Mouse (Mus musculus) small intestine, adult 2 months (tissue): ENCODE measurements around the gene Nfia. TPM values are rescaled to one million over a fixed set of nuclear protein-coding genes. Genes with fewer than 3 reads are reported as not detected.
A peak's percentile ranks its signal among the peaks of the same experiment; 100 is the strongest.

ENCODE experiments used
- H3K27ac ChIP-seq: fragments of 200-500 bp; 2 replicates; pipeline ENCODE4 v1.5.1; 2012; ENCODE audit warnings: low read depth, low read length, control low read depth, inconsistent platforms; ENCODE audit not compliant: insufficient read depth
- H3K27me3 ChIP-seq: fragments of 200-500 bp; 2 replicates; pipeline ENCODE4 v1.6.1; 2012; ENCODE audit warnings: mild to moderate bottlenecking, moderate library complexity, low read length, inconsistent platforms; ENCODE audit not compliant: control insufficient read depth, insufficient read depth
- H3K36me3 ChIP-seq: fragments of 200-500 bp; 2 replicates; pipeline ENCODE4 v1.6.1; 2012; ENCODE audit warnings: mild to moderate bottlenecking, low read length, control low read depth, inconsistent platforms; ENCODE audit not compliant: control insufficient read depth, insufficient read depth
- H3K4me1 ChIP-seq: fragments of 200-500 bp; 2 replicates; pipeline ENCODE4 v1.6.1; 2012; ENCODE audit warnings: low read length, inconsistent platforms, mixed read lengths; ENCODE audit not compliant: control insufficient read depth, insufficient read depth, insufficient read length
- H3K4me3 ChIP-seq: fragments of 200-500 bp; 2 replicates; pipeline ENCODE4 v1.5.1; 2012; ENCODE audit warnings: low read depth, mild to moderate bottlenecking, control low read depth, inconsistent platforms, low read length, moderate library complexity
- CTCF ChIP-seq: fragments of 200-500 bp; IDR thresholded peaks from 2 replicates; pipeline ENCODE4 v1.5.1; 2012; ENCODE audit warnings: low read depth, mild to moderate bottlenecking, control low read depth, inconsistent platforms, low read length, moderate library complexity, mixed read lengths; ENCODE audit not compliant: insufficient replicate concordance, insufficient read length; ENCODE audit errors: extremely low read depth
- POLR2A ChIP-seq: fragments of 200-500 bp; IDR thresholded peaks from 2 replicates; pipeline ENCODE4 v1.6.1; 2012; ENCODE audit warnings: low read depth, mild to moderate bottlenecking, control low read depth, inconsistent platforms, low read length, moderate library complexity
- WGBS: fragments of 180-500 bp; shearing (Covaris S2); methylation state at CpG from one replicate; pipeline ENCODE4 v1.1.7; 2018; 5-methylcytosine and 5-hydroxymethylcytosine counted together
- polyA plus RNA-seq: library from polyadenylated mRNA; depleted of rRNA; stranded (reverse); fragments of >200 nt; gene quantifications from 2 replicates; pipeline ENCODE4 v1.2.3, GENCODE M21; 2012

Nfia gene
- polyA plus RNA-seq, 1 experiment, result 16.5 TPM

GRCm38 (mm10) chr4:97918675-97919074 is 146.1 kb downstream of the Nfia start:
- TF ChIP-seq CTCF (no peak), POLR2A (no peak)
- Histone ChIP-seq H3K36me3 (no peaks in the 10 kb centered on the region), H3K27ac (no peak overlapping the region), H3K4me1 (peaks cover 3% of the 10 kb centered on the region; the same call in 1 of the 2 replicates), H3K4me3 (no peak overlapping the region), H3K27me3 (no peaks in the 10 kb centered on the region)
- 66% methylated on average over 3 of the region's 3 CpGs for WGBS

- Histone ChIP-seq H3K4me1 (peaks cover 3% of the 10 kb centered on the region; the same call in 1 of the 2 replicates), H3K36me3 (no peaks in the 10 kb centered on the region), H3K27ac (no peak overlapping the region), H3K27me3 (no peaks in the 10 kb centered on the region), H3K4me3 (no peak overlapping the region)
- TF ChIP-seq POLR2A (no peak), CTCF (no peak)
- WGBS, result 66% methylated on average over 2 of the region's 2 CpGs
Observed at GRCm38 (mm10) chr4:97919773-97920172, 147.2 kb downstream of the Nfia start.

GRCm38 (mm10) chr4:97920287-97921079 is 147.9 kb downstream of the Nfia start:
- WGBS, result 55% methylated on average over 10 of the region's 10 CpGs

GRCm38 (mm10) chr4:97921682-97922081 is 149.1 kb downstream of the Nfia start:
- Histone ChIP-seq H3K4me3 (no peak overlapping the region), H3K27me3 (no peaks in the 10 kb centered on the region), H3K36me3 (no peaks in the 10 kb centered on the region), H3K27ac (no peak overlapping the region), H3K4me1 (peaks cover 3% of the 10 kb centered on the region; the same call in 1 of the 2 replicates)
- no peak for TF ChIP-seq POLR2A
- no peak for TF ChIP-seq CTCF

More at GRCm38 (mm10) chr4:97920287-97921079, 147.9 kb downstream of the Nfia start:
- Histone ChIP-seq H3K27ac (peak overlapping the region; percentile 46), H3K36me3 (no peaks in the 10 kb centered on the region), H3K27me3 (no peaks in the 10 kb centered on the region), H3K4me1 (peaks cover 3% of the 10 kb centered on the region; the same call in 1 of the 2 replicates), H3K4me3 (peak overlapping the region; percentile 33)
- no peak for TF ChIP-seq POLR2A
- no peak for TF ChIP-seq CTCF

- Histone ChIP-seq H3K4me3 (no peak overlapping the region), H3K27ac (no peak overlapping the region)
- WGBS, result 90% methylated on average over 5 of the region's 5 CpGs
Observed at GRCm38 (mm10) chr4:97923248-97923647, 150.7 kb downstream of the Nfia start.

DNA sequence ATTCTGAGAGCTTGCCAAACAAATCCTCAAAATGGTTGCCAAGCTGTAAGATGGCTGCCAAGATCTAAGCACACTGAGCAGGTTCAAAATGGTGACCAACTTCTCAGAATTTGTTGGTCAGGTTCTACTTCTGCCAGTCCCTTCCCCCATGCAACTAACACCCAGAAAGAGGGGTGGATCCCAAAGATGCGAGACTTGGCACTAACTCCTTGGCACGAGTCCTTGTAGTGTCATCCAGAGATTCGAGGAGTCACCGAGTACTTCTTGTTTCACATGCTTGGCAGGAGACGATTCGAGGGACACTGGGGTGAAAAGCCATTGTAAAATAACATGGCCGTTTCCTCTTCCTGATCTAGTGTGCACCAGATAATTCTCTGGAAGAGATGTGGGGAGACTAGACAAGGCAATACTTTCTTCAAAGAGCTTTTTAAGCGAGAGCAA is 151.4 kb downstream of the Nfia start:
- H3K36me3 ChIP-seq, result no peaks in the 10 kb centered on the region
- H3K4me3 ChIP-seq, result no peak overlapping the region
- H3K4me1 ChIP-seq, result peaks cover 3% of the 10 kb centered on the region; the same call in 1 of the 2 replicates
- no peaks in the 10 kb centered on the region for H3K27me3 ChIP-seq
- WGBS, result 23% methylated on average over 8 of the region's 8 CpGs
- TF ChIP-seq POLR2A (no peak), CTCF (no peak)
- H3K27ac ChIP-seq, result no peak overlapping the region

More at GRCm38 (mm10) chr4:97923248-97923647, 150.7 kb downstream of the Nfia start:
- peaks cover 3% of the 10 kb centered on the region; the same call in 1 of the 2 replicates for H3K4me1 ChIP-seq
- no peaks in the 10 kb centered on the region for H3K27me3 ChIP-seq
- no peaks in the 10 kb centered on the region for H3K36me3 ChIP-seq
- TF ChIP-seq POLR2A, result no peak

DNA sequence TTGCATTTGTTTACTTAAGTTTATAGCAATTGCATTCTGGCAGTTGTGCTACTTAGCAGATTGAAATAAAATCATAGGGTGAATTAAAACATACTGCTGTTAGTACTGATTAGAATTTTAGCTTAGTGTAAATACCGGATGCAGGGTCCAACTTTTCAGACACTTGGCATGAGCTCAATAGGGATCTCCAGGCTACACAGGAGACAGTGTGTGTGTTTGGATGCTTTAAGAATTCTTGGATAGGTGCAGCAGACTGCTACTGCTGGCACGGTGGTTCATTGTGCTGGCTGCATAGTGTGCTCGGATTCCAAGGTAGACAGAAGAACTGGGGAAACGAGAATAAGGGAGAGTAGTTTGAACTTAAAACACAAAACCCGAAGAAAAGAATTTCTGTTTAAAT is 151.9 kb downstream of the Nfia start:
- Histone ChIP-seq H3K36me3 (no peaks in the 10 kb centered on the region), H3K27ac (no peak overlapping the region), H3K27me3 (no peaks in the 10 kb centered on the region), H3K4me1 (peaks cover 3% of the 10 kb centered on the region; the same call in 1 of the 2 replicates), H3K4me3 (no peak overlapping the region)
- 65% methylated on average over 5 of the region's 5 CpGs for WGBS
- TF ChIP-seq CTCF (no peak), POLR2A (no peak)
